Mouse (Mus musculus): ENCODE measurements around the gene Snx29. TPM values are rescaled to one million over a fixed set of nuclear protein-coding genes. Genes with fewer than 3 reads are reported as not detected.
A peak's percentile ranks its signal among the peaks of the same experiment; 100 is the strongest.
"Not testable (repeated sequence)": the region's sequence is repeated elsewhere in the genome, so short reads cannot be mapped to it uniquely, and the experiment has no call there.

Snx29 gene
- total RNA-seq, 1 experiment from 2014 or later = 25.3 TPM

DNA sequence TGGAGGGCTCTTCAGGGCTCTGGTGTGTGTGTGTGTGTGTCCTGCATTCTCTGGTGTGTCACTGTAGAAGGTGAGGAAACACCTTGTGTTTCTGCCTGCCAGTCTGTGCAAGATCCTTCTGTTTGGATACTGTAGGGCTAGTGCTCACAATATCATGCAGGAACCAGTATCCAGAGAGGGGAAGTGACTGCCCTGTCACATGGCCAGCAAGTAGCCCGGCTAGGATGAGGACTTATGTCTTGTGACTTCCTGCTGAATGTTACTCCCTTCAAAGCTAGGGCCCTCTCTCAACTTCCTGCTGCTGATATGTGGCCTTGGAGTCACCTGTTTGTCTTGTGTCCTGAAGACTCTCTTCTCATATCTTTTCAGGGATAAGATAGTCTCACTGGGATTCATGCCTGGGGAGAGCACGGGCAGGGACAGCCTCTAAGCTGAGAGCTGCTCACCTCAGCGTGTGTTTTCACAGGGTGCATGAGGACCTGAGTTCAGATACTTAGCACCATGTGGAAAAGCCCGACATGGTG lies 20.6 kb downstream of the Snx29 start:
- peak; percentile 90 for ATAC-seq (replicated peaks; ENCODE audit: insufficient number of reproducible peaks, low FRiP score, low TSS enrichment, poor library complexity, severe bottlenecking)

DNA sequence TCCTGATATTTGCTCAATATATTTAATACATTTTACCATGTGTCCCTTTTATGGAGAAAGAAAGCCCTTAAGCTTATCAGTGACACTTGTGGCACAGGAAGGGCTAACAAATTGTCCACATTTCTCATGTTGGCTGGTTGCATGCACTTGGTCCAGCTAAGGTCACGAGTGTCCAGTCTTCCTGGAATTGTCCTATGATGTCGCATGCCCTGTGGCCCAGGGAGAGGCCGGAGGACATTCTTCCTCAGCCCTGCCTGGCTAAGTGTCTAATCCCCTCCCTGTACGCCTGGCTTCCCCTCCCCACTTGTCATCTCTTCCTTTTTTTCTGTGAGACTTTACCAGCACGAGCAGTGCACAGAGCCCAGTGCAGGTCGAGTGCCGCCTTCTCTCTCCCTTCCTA lies 29.2 kb downstream of the Snx29 start:
- no peak for ATAC-seq (replicated peaks; ENCODE audit: insufficient number of reproducible peaks, low FRiP score, low TSS enrichment, poor library complexity, severe bottlenecking)

DNA sequence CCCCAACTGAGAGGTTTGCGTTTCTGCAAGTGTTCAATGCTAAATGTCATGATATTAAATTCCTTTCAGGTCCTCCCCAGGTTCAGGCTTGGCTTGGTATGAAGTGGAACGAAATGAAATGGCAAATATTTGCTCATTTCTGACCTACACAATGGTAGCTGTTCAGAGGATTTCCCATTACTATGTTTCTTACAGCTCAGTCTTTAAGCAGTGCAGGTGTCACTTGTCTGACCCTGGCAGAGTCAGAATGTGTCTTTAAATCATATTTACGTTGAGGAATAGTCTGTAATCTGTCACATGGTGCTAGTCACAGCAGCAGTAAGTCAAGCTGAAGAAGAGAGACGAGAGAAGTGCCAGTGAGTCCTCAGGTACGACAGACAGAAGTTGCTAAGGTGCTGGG lies 36.5 kb downstream of the Snx29 start:
- ATAC-seq (replicated peaks; ENCODE audit: insufficient number of reproducible peaks, low FRiP score, low TSS enrichment, poor library complexity, severe bottlenecking) = no peak

- ATAC-seq (replicated peaks; ENCODE audit: insufficient number of reproducible peaks, low FRiP score, low TSS enrichment, poor library complexity, severe bottlenecking) = no peak
These were observed 37.2 kb downstream of the Snx29 start for GRCm38 (mm10) chr16:11359919-11360318.

DNA sequence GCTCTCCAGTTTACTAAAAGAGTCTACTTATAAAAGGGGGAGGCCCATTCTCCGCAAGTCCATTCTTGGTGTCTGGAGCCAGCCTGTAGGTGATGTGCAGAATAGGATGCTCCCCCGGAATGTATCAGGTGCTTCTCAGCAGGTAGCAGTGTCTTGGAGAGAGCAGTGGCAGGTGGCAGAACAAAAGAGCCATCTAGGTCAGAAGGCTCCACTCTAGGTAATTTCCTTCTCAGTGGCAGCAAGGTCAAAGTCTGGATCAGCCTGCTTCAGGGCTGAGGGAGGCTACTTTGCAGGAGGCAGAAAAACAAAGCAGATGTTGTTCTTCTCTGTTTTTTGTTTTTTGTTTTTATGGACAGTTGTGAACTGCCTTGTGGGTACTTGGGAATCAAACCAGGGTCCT lies 37.9 kb downstream of the Snx29 start:
- ATAC-seq (replicated peaks; ENCODE audit: insufficient number of reproducible peaks, low FRiP score, low TSS enrichment, poor library complexity, severe bottlenecking) = not testable (repeated sequence)

DNA sequence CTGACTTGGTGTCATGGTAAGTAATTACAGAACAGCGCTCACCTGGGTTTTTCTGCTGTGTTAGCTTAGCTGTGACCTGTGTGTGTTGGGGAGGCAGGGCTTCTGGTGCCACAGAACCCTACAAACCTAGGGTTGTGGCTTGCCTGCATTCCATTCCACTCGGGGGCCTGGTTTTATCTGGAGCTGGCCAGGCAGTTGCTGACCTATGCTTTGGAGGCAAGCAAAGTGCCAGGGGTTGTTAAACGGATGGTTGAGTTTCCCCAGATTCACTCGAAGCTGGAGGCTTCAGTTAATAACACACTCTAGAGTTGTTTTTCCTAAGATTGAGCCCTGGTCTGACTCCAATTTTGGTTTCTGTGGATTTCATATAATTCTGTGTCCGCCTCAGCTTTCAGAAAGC lies 42.9 kb downstream of the Snx29 start:
- ATAC-seq (replicated peaks; ENCODE audit: insufficient number of reproducible peaks, low FRiP score, low TSS enrichment, poor library complexity, severe bottlenecking) = no peak

- no peak for ATAC-seq (replicated peaks; ENCODE audit: insufficient number of reproducible peaks, low FRiP score, low TSS enrichment, poor library complexity, severe bottlenecking)
These were observed 44.1 kb downstream of the Snx29 start for GRCm38 (mm10) chr16:11366851-11367250.

DNA sequence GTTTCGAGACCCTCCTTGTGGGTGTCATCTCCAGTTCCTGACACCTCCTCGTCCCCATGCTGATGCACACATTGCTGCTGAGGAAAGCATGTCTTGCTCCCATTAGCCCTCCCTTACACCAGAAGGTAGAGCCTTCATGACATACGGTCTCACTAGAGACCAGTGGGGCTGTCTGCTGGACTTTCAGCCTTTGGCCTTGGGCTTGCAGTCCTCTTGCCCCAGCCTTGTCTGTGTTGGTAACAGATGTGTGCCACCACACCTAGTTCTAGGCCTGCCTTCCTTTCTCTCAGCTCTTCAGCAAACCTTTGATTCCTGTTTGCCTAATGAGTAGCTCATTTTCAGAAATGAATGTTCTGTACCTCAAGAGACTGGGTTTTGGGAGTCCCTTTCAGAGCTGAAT lies 45.7 kb downstream of the Snx29 start:
- ATAC-seq (replicated peaks; ENCODE audit: insufficient number of reproducible peaks, low FRiP score, low TSS enrichment, poor library complexity, severe bottlenecking) = no peak

DNA sequence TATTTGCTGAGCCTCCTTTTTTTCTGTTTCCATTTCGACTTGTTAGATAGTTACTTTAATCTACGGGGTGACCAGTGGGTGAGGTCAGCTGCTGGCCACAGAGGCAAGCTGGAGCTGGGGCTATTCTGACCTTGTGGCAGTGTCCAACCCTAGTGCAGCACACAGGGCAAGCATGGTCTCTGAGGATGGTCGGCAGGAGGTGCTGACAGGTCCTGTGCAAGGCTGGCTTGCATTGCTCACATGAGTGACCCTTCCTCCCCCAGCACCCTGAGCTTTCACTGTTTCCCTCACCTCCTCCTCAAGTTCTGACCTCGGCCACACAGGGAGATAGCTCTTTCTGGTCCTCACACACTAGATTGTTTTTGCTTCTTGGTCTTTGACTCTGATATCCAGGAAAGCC lies 46.5 kb downstream of the Snx29 start:
- no peak for ATAC-seq (replicated peaks; ENCODE audit: insufficient number of reproducible peaks, low FRiP score, low TSS enrichment, poor library complexity, severe bottlenecking)

- ATAC-seq (replicated peaks; ENCODE audit: insufficient number of reproducible peaks, low FRiP score, low TSS enrichment, poor library complexity, severe bottlenecking) = no peak
These were observed 46.9 kb downstream of the Snx29 start for GRCm38 (mm10) chr16:11369642-11370041.

GRCm38 (mm10) chr16:11370132-11370544 lies 47.4 kb downstream of the Snx29 start:
- no peak for ATAC-seq (replicated peaks; ENCODE audit: insufficient number of reproducible peaks, low FRiP score, low TSS enrichment, poor library complexity, severe bottlenecking)

DNA sequence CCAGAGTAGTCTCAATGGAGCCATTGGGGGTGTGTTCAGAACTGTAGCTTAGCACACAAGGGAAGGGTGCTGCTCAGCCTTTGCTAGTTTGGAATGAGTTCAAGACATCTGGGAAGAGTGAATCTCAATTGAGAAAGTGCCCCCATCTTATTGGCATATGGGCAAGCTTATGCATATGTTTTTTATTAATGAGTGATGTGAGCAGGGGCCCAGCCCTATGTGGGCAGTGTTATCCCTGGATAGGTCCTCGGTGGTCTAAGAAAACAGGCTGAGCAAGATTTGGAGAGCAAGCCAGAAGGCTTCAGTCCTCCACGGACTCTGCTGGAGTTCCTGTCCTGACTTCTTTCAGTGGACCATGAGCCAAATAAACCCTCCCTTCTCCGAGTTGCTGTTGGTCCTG lies 56.6 kb downstream of the Snx29 start:
- ATAC-seq (replicated peaks; ENCODE audit: insufficient number of reproducible peaks, low FRiP score, low TSS enrichment, poor library complexity, severe bottlenecking) = no peak

- no peak for ATAC-seq (replicated peaks; ENCODE audit: insufficient number of reproducible peaks, low FRiP score, low TSS enrichment, poor library complexity, severe bottlenecking)
These were observed 57.3 kb downstream of the Snx29 start for GRCm38 (mm10) chr16:11380038-11380437.

- ATAC-seq (replicated peaks; ENCODE audit: insufficient number of reproducible peaks, low FRiP score, low TSS enrichment, poor library complexity, severe bottlenecking) = no peak
These were observed 58.2 kb downstream of the Snx29 start for GRCm38 (mm10) chr16:11380871-11381270.

DNA sequence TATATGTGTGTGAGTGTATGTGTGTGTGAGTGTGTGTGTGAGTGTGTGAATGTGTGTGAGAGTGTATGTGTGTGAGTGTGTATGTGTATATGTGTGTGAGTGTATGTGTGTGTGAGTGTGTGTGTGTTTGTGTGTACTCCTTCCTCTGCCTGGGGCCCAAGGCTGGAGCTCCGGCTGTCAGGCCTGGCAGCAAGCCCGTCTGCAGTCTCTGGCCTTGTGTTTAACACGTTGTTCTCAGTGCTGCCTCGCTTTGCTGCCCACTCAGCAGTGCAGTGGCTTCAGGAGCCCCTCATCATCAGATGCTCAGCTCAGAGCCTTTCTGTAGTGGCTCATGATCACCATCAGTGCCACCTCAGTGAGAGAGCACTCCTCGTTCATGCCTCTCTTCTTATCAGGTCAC lies 61.7 kb downstream of the Snx29 start:
- ATAC-seq (replicated peaks; ENCODE audit: insufficient number of reproducible peaks, low FRiP score, low TSS enrichment, poor library complexity, severe bottlenecking) = no peak

- ATAC-seq (replicated peaks; ENCODE audit: insufficient number of reproducible peaks, low FRiP score, low TSS enrichment, poor library complexity, severe bottlenecking) = no peak
These were observed 62.4 kb downstream of the Snx29 start for GRCm38 (mm10) chr16:11385150-11385549.

- peak; percentile 84 for ATAC-seq (replicated peaks; ENCODE audit: insufficient number of reproducible peaks, low FRiP score, low TSS enrichment, poor library complexity, severe bottlenecking)
These were observed 63.1 kb downstream of the Snx29 start for GRCm38 (mm10) chr16:11385798-11386197.

DNA sequence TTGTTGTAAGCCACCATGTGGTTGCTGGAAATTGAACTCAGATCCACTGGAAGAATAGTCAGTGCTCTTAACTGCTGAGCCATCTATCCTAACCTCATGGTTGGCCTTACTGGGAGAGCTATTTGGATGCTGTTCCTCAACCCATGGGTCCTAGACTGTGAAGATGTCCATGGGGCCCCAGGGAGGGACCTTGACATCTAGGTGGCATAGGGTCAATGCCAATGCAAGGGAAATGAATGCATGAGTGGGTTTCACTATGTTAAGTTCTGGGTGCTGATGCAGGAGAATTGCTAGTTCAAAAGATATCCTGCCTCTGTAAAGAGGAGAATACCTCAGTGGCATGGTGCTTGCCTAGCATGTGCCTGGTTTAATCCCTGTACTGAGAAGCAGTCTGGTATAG lies 63.5 kb downstream of the Snx29 start:
- no peak for ATAC-seq (replicated peaks; ENCODE audit: insufficient number of reproducible peaks, low FRiP score, low TSS enrichment, poor library complexity, severe bottlenecking)

- ATAC-seq (replicated peaks; ENCODE audit: insufficient number of reproducible peaks, low FRiP score, low TSS enrichment, poor library complexity, severe bottlenecking) = no peak
These were observed 65.4 kb downstream of the Snx29 start for GRCm38 (mm10) chr16:11388085-11388484.

GRCm38 (mm10) chr16:11389324-11389723 lies 66.6 kb downstream of the Snx29 start:
- no peak for ATAC-seq (replicated peaks; ENCODE audit: insufficient number of reproducible peaks, low FRiP score, low TSS enrichment, poor library complexity, severe bottlenecking)

GRCm38 (mm10) chr16:11396570-11396969 lies 73.9 kb downstream of the Snx29 start:
- ATAC-seq (replicated peaks; ENCODE audit: insufficient number of reproducible peaks, low FRiP score, low TSS enrichment, poor library complexity, severe bottlenecking) = no peak
